Mouse (Mus musculus) intestine, postnatal 0 days (tissue): ENCODE data around the gene Etnppl. TPM values are rescaled to one million over a fixed set of nuclear protein-coding genes. Genes with fewer than 3 reads are reported as not detected.
A peak's percentile ranks its signal among the peaks of the same experiment; 100 is the strongest.

Source experiments
- ATAC-seq: fragments of 200-750 bp; cut with Nextera tagmentation; 2 replicates; pipeline ENCODE4 v1.8.0; 2017; ENCODE audit warnings: mild to moderate bottlenecking, moderate TSS enrichment, moderate library complexity
- H3K27ac ChIP-seq: fragments of 300-500 bp; sonication (generic); 2 replicates; pipeline ENCODE4 v1.5.1; 2014; ENCODE audit warnings: mild to moderate bottlenecking, low read depth, low read length, moderate library complexity
- H3K27me3 ChIP-seq: fragments of 300-500 bp; sonication (generic); replicated peaks from 2 replicates; pipeline ENCODE4 v1.6.1; 2014; ENCODE audit warnings: low read length, mixed read lengths; ENCODE audit not compliant: control insufficient read depth, insufficient read depth
- H3K36me3 ChIP-seq: fragments of 300-500 bp; sonication (generic); 2 replicates; pipeline ENCODE4 v1.6.1; 2014; ENCODE audit warnings: mild to moderate bottlenecking, moderate library complexity; ENCODE audit not compliant: control insufficient read depth, insufficient read depth
- H3K4me1 ChIP-seq: fragments of 300-500 bp; sonication (generic); replicated peaks from 2 replicates; pipeline ENCODE4 v1.6.1; 2014; ENCODE audit warnings: antibody characterized with exemption, low read length, mixed read lengths; ENCODE audit not compliant: control insufficient read depth, insufficient read depth
- H3K4me2 ChIP-seq: fragments of 300-500 bp; sonication (generic); replicated peaks from 2 replicates; pipeline ENCODE4 v1.6.1; 2014; ENCODE audit warnings: low read depth, mild to moderate bottlenecking, moderate library complexity
- H3K4me3 ChIP-seq: fragments of 300-500 bp; sonication (generic); 2 replicates; pipeline ENCODE4 v1.5.1; 2014; ENCODE audit warnings: low read depth, low read length
- H3K9ac ChIP-seq: fragments of 300-500 bp; sonication (generic); 2 replicates; pipeline ENCODE4 v1.6.1; 2014; ENCODE audit warnings: mild to moderate bottlenecking, low read depth, low read length
- H3K9me3 ChIP-seq: fragments of 300-500 bp; sonication (generic); 2 replicates; pipeline ENCODE4 v1.6.1; 2016; ENCODE audit warnings: mixed run types; ENCODE audit not compliant: control insufficient read depth
- CTCF ChIP-seq: sonication (generic); IDR thresholded peaks from 2 replicates; pipeline ENCODE4 v1.5.1; 2016; ENCODE audit warnings: low read depth, mild to moderate bottlenecking, control low read depth, antibody characterized with exemption, moderate library complexity
- WGBS: fragments of 180-500 bp; shearing (Covaris S2); extraction: QIAGEN DNeasy Blood & Tissue Kit; methylation state at CpG from one replicate; pipeline ENCODE4 v1.1.7; 2014; 5-methylcytosine and 5-hydroxymethylcytosine counted together
- polyA plus RNA-seq: library from polyadenylated mRNA; unstranded; fragments of >200 nt; fragmentation: Nextera tagmentation; extraction: Ambion mirVana; gene quantifications from 2 replicates; pipeline ENCODE4 v1.2.1, GENCODE M21; 2015

Etnppl gene
- polyA plus RNA-seq, 1 experiment from 2014 or later: 0.35 TPM

GRCm38 (mm10) chr3:130581577-130581976 is 35.7 kb upstream of the Etnppl start:
- WGBS: 76% methylated on average over 2 of the region's 2 CpGs
- H3K27me3 ChIP-seq: no peaks in the 10 kb centered on the region
- no peak for TF ChIP-seq CTCF
- H3K4me2 ChIP-seq: no peak overlapping the region
- H3K9ac ChIP-seq: no peak overlapping the region
- no peak for ATAC-seq
- H3K4me1 ChIP-seq: no peaks in the 10 kb centered on the region
- H3K9me3 ChIP-seq: peaks cover 2% of the 10 kb centered on the region; the same call in 1 of the 2 replicates
- H3K36me3 ChIP-seq: no peaks in the 10 kb centered on the region
- no peak overlapping the region for H3K4me3 ChIP-seq
- no peak overlapping the region for H3K27ac ChIP-seq

GRCm38 (mm10) chr3:130582903-130583664 is 34.2 kb upstream of the Etnppl start:
- no peak for TF ChIP-seq CTCF
- Histone ChIP-seq H3K27ac (no peak overlapping the region), H3K36me3 (no peaks in the 10 kb centered on the region), H3K4me3 (no peak overlapping the region), H3K27me3 (no peaks in the 10 kb centered on the region), H3K9ac (no peak overlapping the region), H3K4me2 (no peak overlapping the region), H3K4me1 (no peaks in the 10 kb centered on the region), H3K9me3 (no peaks in the 10 kb centered on the region)
- no peak for ATAC-seq
- WGBS: 87% methylated on average over 13 of the region's 13 CpGs

- Histone ChIP-seq H3K4me1 (no peaks in the 10 kb centered on the region), H3K9me3 (no peaks in the 10 kb centered on the region), H3K4me2 (no peak overlapping the region), H3K9ac (no peak overlapping the region), H3K27me3 (no peaks in the 10 kb centered on the region), H3K4me3 (no peak overlapping the region), H3K27ac (no peak overlapping the region), H3K36me3 (no peaks in the 10 kb centered on the region)
- ATAC-seq: no peak
- 73% methylated on average over 7 of the region's 7 CpGs for WGBS
- TF ChIP-seq CTCF: no peak
Observed at GRCm38 (mm10) chr3:130584007-130584406, 33.2 kb upstream of the Etnppl start.

- H3K4me3 ChIP-seq: no peak overlapping the region
Observed at GRCm38 (mm10) chr3:130595050-130595449, 22.2 kb upstream of the Etnppl start.

GRCm38 (mm10) chr3:130601491-130601890 is 15.8 kb upstream of the Etnppl start:
- H3K36me3 ChIP-seq: no peaks in the 10 kb centered on the region
- no peak for TF ChIP-seq CTCF
- no peak overlapping the region for H3K9ac ChIP-seq
- no peak for ATAC-seq
- H3K27ac ChIP-seq: no peak overlapping the region
- no peak overlapping the region for H3K4me2 ChIP-seq
- no peaks in the 10 kb centered on the region for H3K4me1 ChIP-seq
- no peak overlapping the region for H3K4me3 ChIP-seq
- 73% methylated on average over 10 of the region's 10 CpGs for WGBS
- no peaks in the 10 kb centered on the region for H3K27me3 ChIP-seq
- no peaks in the 10 kb centered on the region for H3K9me3 ChIP-seq

More at GRCm38 (mm10) chr3:130595050-130595449, 22.2 kb upstream of the Etnppl start:
- Histone ChIP-seq H3K9me3 (no peaks in the 10 kb centered on the region), H3K4me2 (no peak overlapping the region), H3K36me3 (no peaks in the 10 kb centered on the region), H3K27me3 (no peaks in the 10 kb centered on the region), H3K27ac (no peak overlapping the region), H3K4me1 (no peaks in the 10 kb centered on the region), H3K9ac (no peak overlapping the region)
- ATAC-seq: no peak
- WGBS: 63% methylated on average over 8 of the region's 8 CpGs
- TF ChIP-seq CTCF: no peak

- no peak for ATAC-seq
- 66% methylated on average over 2 of the region's 2 CpGs for WGBS
Observed at GRCm38 (mm10) chr3:130607924-130608323, 9.3 kb upstream of the Etnppl start.

More at GRCm38 (mm10) chr3:130607924-130608323, 9.3 kb upstream of the Etnppl start:
- H3K4me2 ChIP-seq: no peak overlapping the region
- TF ChIP-seq CTCF: peak; percentile 73
- H3K27ac ChIP-seq: no peak overlapping the region
- H3K9ac ChIP-seq: no peak overlapping the region
- H3K27me3 ChIP-seq: no peaks in the 10 kb centered on the region
- H3K4me1 ChIP-seq: no peaks in the 10 kb centered on the region
- no peak overlapping the region for H3K4me3 ChIP-seq
- H3K36me3 ChIP-seq: no peaks in the 10 kb centered on the region
- H3K9me3 ChIP-seq: no peaks in the 10 kb centered on the region
